Mouse (Mus musculus) kidney, postnatal 36 days (tissue): ENCODE data around the gene H2-T24.
"Not testable (repeated sequence)": the region's sequence is repeated elsewhere in the genome, so short reads cannot be mapped to it uniquely, and the experiment has no call there.

Experiments
- DNase-seq, 2 experiments: peaks; one replicate each; pipeline ENCODE4 v3.0.0; 2021 to 2022; ENCODE audit warnings: mixed read lengths in 2 of 2

The H2-T24 gene

GRCm38 (mm10) chr17:36020191-36021073, at the start of gene H2-T24:
TSS of gene H2-T24 (minus strand) at chr17:36020560.
- peak; percentile 89 for DNase-seq

DNA sequence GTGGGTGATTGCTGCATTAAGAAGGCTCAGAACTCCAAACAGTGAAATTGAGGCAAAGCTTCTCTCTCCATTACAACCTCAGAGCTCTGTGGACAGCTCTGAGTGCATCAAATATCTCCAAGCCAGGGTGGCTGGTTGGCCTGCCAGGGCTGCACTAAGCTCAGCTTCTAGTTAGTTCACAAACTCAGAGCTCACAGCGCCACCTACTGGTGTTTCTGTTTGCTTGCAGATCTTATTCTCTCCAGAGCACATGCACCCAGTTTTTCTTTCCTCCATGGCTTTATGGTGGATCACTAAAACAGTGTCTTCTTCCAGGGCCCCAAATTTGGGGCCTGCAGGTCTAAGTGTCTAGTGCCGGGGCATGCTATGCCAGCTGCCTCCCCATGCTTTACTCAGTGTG, 40.5 kb upstream of the H2-T24 start:
- DNase-seq: peak; percentile 90 to 98

DNA sequence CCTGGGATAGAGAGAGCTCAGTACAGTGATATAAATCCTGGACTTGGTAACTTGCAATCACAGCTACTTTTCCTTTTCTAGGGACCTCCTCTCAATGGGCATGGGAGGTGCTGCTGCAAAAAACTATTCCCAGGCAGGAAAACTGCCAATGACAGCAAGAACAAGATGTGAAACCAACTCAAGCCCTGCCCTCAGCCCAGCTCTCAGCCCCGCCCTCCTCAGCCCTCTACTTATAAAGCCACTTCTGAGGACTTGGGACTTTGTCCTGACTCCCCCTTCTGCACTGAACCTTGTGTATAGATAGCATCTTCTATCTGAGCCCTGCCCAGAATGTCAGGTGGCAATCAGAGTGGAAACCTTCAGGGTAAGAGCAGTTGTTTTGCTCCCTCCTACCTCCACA, 38.0 kb upstream of the H2-T24 start, which contains the start of gene Gm11127:
Gm11127 (minus strand) TSS at position 10 of the 400 bp plus-strand sequence.
- DNase-seq: peak; percentile 33 to 52

DNA sequence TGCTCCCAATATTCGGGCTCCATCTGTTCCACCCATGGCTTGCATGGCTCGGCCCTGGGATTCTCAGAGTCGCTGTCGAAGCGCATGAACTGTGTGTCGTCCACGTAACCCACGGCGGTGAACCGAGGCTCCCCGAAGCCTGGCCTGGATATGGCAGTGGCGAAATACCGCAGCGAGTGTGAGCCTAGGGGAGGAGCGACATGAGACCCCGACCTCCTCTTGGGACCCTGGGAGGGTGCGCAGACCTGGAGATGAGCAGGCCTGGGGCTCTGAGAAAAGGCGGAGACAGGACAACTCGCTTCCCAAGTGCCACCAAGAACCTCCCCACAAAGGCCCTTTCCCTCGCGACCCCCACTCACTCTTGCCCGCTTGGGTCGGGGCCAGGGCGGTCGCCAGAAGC, 37.6 kb upstream of the H2-T24 start:
- DNase-seq: not testable (repeated sequence)

GRCm38 (mm10) chr17:36043286-36043685, 22.9 kb upstream of the H2-T24 start:
- peak; percentile 30 to 36 for DNase-seq

GRCm38 (mm10) chr17:36042610-36043169, 22.3 kb upstream of the H2-T24 start, which contains the start of the genes H2-T22 and Gm6034:
TSS of gene H2-T22 (minus strand) at chr17:36042747.
TSS of gene Gm6034 (plus strand) at chr17:36042961.
- peak; percentile 77 to 95 for DNase-seq

DNA sequence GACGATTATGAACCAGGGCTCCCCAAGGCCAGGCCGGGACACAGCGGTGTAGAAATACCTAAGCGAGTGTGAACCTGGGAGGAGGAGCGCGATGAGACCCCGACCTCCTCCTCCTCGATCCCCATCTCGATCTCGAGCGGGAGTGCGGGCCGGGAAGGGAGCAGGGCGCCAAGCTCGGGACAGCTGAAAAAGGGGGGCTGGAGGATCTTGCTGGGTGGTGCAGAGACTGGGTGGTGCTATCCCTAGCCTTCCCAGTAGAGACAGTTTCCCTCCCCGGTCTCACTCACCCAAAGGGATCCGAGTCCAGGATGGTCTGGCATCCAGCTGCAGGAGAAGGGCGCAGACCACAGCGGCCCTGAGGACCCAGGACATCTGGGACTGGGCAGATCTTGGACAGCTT, 21.7 kb upstream of the H2-T24 start:
- DNase-seq: peak in 1 of 2 experiments; percentile 32

DNA sequence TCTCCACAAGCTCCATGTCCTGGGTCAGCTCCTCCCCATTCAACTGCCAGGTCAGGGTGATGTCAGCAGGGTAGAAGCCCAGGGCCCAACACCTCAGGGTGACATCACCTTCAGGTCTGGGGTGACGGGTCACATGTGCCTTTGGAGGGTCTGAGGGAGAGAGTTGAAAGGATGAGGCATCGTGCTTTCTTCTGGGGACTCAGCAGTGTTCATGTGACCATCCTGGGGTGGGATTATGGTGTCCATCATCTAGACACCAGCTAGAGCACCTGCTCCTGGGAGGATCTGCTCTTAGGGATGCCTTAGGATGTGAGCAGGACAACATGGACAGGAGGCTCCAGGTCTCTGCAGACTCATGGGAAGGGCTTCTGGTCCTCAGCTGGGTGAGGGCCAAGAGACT, 20.2 kb upstream of the H2-T24 start:
- DNase-seq: peak in 1 of 2 experiments; percentile 44

DNA sequence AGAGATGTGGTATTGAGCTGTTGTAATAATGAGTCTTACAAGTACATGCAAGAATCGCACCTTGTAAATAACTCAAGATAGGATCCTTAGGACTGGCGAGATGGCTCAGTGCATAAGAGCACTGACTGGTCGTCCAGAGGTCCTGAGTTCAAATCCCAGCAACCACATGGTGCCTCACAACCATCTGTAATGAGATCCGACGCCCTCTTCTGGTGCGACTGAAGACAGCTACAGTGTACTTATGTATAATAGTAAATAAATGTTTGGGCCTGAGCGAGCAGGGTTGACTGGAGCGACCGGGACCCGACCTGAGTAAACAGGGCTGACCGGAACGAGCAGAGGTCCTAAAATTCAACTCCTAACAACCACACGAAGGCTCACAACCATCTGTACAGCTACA, 15.8 kb upstream of the H2-T24 start:
- DNase-seq: not testable (repeated sequence)

- peak; percentile 77 to 83 for DNase-seq
Observed at GRCm38 (mm10) chr17:36035010-36035638, 14.8 kb upstream of the H2-T24 start.

- not testable (repeated sequence) for DNase-seq
Observed at GRCm38 (mm10) chr17:36034524-36034923, 14.2 kb upstream of the H2-T24 start.

DNA sequence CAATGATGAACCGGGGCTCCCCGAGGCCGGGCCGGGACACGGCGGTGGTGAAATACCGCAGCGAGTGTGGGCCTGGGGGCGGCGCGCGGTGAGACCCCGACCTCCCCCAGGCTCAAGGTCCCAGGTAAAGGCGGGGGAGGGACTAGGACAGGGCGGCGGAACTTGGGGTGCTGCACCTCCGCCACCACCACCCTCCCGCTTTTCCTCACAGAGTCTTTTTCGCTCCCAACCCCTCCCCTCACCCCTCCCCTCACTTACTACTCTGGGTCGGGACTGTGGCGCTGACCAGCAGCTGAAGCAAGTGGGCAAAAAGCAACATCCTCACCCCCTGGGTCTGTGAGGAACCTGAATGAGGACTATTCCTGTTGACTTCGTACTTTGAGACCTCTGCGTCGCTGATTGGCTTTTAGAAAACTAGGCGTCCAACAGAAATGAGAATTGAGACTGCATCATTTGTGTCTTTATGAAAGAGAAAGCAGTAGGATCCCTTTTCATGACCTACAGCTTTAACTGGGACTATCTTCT, 12.1 kb upstream of the H2-T24 start, which contains the start of gene H2-T23:
H2-T23 (minus strand) TSS at position 505 of the 525 bp plus-strand sequence.
- DNase-seq: peak; percentile 81 to 84

DNA sequence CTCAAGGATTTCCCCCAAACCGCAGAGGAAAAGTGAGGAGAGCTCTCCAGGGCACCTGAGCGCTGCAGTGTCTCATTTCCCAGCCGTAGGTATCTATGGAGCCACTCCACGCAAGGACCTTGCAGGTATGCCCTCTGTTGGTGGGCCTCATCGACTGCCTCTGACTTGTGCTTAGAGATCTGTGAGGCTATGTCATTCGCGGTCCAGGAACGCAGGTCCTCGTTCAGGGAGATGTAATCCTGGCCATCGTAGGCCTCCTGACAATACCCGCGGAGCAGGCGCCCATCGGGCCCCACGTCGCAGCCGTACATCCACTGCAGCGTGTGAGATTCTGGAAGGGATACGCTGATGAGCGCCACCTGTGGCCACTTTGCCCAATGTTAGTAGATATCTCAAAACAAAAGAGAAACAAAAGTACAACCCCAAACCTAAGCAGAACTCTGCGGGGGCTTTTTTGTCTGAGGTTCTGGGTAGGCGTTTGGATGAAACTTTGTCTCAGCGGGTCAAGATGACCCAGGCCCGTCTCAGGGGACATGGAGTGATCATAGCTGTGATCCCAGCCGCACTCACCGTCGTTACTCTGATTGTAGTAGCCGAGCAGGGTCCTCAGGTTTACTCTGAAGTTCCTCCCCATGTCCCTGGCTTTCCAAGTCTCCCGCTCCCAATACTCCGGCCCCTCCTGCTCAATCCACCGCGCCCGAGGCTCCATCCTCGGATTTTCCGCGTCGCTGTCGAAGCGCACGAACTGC, 11.4 kb upstream of the H2-T24 start:
- DNase-seq: peak; percentile 54 to 74

- DNase-seq: not testable (repeated sequence)
Observed at GRCm38 (mm10) chr17:36030703-36031582, 10.6 kb upstream of the H2-T24 start.

DNA sequence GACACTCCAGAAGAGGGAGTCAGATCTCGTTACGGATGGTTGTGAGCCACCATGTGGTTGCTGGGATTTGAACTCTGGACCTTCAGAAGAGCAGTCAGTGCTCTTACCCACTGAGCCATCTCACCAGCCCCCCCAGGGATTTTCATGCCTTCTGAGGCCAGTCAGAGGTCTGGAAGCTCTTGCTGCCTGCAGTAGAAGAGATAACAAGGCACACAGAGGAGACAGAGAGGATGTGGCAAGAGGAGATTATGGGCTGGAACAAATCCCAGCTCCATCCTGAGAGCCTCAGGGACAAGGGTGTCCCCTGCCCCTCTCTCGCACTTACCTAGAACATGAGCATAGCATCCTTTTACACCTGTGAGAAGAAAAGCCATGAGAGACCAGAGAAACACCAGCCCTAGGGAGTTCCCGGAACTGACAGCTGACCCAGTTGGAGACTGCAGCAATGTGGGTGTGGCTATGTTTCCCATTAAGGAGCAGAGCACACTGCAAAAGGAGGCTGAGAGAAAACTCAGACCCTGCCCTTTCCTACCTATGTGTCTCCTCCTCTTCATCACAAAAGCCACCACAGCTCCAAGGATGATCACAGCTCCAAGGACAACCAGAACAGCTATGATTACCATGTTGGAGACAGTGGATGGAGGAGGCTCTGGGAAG, 9.8 kb upstream of the H2-T24 start:
- DNase-seq: peak; percentile 37 to 43

DNA sequence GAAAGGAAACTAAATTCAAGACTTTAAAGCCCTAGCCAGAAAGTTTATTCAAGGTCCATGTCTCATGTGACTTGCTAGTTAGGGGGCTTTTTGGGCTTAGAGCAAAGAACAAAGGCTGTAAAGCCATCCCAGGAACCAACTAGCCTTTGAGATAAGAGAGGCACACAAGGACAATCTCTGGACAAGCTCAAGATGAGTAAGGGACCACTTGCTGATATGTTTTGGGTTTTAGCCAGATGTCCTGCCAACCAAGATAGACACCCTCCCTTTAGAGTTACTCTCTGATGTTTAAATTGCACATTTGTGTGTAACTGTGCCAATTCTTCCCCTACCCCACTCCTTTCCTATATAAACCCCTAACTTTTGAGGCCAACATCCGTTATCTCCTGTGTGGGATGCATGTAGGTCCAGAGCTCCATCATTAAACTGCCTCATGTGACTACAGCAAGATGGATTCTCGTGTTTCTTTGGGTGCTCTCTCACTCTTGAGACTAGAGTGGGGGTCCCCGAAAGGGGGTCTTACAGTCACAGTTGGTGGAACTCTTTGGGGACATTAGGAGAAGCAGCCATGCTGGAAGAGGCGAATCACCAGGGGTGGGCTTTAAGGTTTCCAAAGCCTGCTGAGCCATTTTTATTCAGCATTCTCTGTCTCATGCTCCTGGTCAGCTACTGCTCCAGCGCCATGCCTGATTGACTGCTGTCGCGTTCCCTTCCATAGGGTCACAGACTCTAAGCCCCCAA, 8.7 kb upstream of the H2-T24 start:
- no peak for DNase-seq

GRCm38 (mm10) chr17:36027663-36028062, 7.3 kb upstream of the H2-T24 start:
- no peak for DNase-seq

- DNase-seq: no peak
Observed at GRCm38 (mm10) chr17:36025901-36026300, 5.5 kb upstream of the H2-T24 start.

GRCm38 (mm10) chr17:36025197-36025596, 4.8 kb upstream of the H2-T24 start:
- no peak for DNase-seq
